Mouse (Mus musculus) retina, embryonic 14.5 days (tissue): ENCODE measurements around the gene Drd3.

Source experiments
- DNase-seq: peaks from one replicate; pipeline ENCODE4 v3.0.0-alpha.2; 2015; ENCODE audit warnings: low spot score

Gene Drd3

GRCm38 (mm10) chr16:43801791-43802307, 48.0 kb downstream of the Drd3 start:
- peak; percentile 86 for DNase-seq

- DNase-seq, result no peak
Measured at GRCm38 (mm10) chr16:43802466-43802865, 48.6 kb downstream of the Drd3 start.

GRCm38 (mm10) chr16:43804364-43804763, 50.5 kb downstream of the Drd3 start:
- no peak for DNase-seq

GRCm38 (mm10) chr16:43807048-43807447, 53.2 kb downstream of the Drd3 start:
- DNase-seq, result no peak

- DNase-seq, result no peak
Measured at GRCm38 (mm10) chr16:43809429-43809828, 55.6 kb downstream of the Drd3 start.

GRCm38 (mm10) chr16:43811402-43811801, 57.6 kb downstream of the Drd3 start:
- DNase-seq, result no peak

- DNase-seq, result peak; percentile 17
Measured at GRCm38 (mm10) chr16:43814644-43815043, 60.8 kb downstream of the Drd3 start.

- DNase-seq, result no peak
Measured at GRCm38 (mm10) chr16:43816321-43816720, 62.5 kb downstream of the Drd3 start.

GRCm38 (mm10) chr16:43818404-43818803, 64.6 kb downstream of the Drd3 start:
- DNase-seq, result no peak

GRCm38 (mm10) chr16:43827492-43827891, 73.7 kb downstream of the Drd3 start:
- DNase-seq, result no peak

GRCm38 (mm10) chr16:43831957-43832356, 78.1 kb downstream of the Drd3 start:
- DNase-seq, result no peak

GRCm38 (mm10) chr16:43841236-43841635, 87.4 kb downstream of the Drd3 start:
- DNase-seq, result no peak

GRCm38 (mm10) chr16:43849839-43850238, 96.0 kb downstream of the Drd3 start:
- DNase-seq, result no peak

- DNase-seq, result no peak
Measured at GRCm38 (mm10) chr16:43858941-43859476, 105.2 kb downstream of the Drd3 start.

- DNase-seq, result no peak
Measured at GRCm38 (mm10) chr16:43860624-43861023, 106.8 kb downstream of the Drd3 start.

GRCm38 (mm10) chr16:43869805-43870204, 116.0 kb downstream of the Drd3 start:
- DNase-seq, result no peak

GRCm38 (mm10) chr16:43871419-43871818, 117.6 kb downstream of the Drd3 start:
- DNase-seq, result no peak
